Mouse (Mus musculus): Measurements from ENCODE around the gene Sdr42e1. TPM values are rescaled to one million over a fixed set of nuclear protein-coding genes. Genes with fewer than 3 reads are reported as not detected.

The Sdr42e1 gene
- total RNA-seq, 2 experiments from 2014 or later, result 0.25 to 0.40 TPM

DNA sequence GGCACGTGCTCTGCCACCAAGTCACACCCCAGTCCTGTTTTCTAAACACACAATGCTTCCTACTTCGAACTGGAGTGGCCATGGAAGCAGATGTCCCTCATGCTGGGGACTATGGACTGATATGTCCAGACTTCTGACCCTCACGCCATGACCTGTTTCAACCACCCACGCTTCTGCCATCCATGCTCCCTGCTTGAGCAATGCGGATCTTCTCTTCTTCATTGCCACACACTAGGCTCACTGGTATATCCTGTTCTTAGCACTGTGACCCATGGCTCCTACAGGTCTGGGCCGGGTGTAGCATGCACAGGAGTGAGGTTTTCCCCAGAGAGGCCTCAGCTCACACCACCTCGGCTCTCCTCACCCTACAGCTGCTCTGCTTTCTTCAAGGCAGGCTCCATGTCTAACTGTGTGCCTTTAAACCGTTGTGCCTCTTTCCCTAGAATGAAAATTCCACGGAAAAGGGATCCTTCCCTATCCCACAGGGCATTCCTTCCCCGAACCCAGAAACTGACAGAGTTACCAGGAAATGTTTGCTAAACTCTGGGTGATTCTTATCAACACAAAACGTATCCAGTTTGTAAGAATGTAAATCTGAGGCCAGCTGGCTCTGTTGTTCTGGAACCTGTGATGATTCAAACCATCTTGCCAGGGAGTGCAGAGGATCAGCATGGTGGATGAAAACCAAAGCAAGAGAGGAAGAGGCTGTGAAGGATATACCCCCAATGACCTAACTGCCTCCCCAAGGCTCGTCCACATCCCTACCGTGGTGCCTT is 6.0 kb downstream of the Sdr42e1 start:
- DNase-seq (ENCODE audit: low spot score), result no peak

DNA sequence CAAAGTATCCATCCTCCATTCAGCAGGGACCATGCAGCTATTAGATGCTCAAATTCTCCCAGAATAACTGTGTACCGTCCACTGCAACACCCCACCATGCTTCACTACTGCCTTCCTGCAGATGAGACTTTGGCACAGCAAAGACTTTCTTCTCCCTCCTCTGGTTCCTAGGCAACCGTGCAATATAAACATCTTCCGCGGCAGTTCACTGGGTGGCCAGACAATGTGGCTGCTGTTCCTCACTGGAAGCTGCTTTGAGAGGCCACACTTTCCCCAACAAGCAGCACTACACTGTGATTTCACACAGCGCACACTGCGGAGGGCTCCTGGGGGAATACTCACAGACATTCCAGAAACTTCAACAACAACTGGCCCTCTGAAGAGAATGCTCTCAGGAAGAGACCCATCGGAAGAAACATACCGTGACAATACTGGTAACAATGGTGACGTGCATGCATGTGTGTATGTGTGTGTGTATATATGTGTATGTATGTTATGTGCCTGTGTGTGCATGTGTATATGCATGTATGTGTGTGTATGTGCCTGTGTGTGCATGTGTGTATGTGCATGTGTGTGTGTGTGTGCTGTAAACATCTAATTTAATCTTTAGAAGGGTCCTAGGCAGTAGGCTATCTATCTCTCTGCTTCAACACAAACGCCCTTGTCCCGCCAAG is 13.0 kb downstream of the Sdr42e1 start:
- no peak for DNase-seq (ENCODE audit: low spot score)

DNA sequence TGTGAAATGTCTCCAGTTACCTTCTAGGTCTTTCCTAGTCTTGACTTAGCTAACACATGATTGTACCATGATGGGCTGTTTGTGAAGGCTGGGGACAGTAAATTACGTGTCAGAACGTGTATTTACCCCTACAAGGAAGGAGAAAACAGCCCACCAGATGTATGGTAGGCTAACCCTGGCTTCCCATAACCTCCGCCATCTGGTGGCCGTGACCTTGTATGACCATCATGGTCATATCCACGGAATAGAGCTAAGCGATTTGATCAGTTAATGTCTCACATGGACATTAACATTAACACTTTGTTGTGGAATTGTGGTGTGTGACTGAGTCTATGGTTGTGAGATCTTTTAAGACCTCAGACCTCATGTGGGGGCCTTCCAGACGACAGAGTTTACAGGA is 14.5 kb downstream of the Sdr42e1 start:
- no peak for DNase-seq (ENCODE audit: low spot score)

DNA sequence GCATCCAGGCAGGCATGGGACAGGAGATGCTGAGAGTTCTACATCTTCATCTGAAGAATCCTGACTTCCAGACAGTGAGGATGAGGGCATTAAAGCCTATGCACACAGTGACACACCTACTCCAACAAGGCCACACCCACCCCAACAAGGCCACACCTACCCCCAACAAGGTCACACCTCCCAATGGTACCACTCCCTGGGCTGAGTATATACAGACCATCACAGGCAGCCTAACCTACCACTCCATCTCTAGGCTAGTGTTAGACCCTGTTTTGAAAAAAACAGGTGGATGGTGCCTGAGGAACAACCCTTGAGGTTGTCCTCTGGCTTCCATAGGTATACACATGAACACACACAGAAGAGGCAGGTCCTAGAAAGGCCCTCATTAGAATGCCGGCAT is 21.2 kb downstream of the Sdr42e1 start:
- DNase-seq (ENCODE audit: low spot score), result no peak

DNA sequence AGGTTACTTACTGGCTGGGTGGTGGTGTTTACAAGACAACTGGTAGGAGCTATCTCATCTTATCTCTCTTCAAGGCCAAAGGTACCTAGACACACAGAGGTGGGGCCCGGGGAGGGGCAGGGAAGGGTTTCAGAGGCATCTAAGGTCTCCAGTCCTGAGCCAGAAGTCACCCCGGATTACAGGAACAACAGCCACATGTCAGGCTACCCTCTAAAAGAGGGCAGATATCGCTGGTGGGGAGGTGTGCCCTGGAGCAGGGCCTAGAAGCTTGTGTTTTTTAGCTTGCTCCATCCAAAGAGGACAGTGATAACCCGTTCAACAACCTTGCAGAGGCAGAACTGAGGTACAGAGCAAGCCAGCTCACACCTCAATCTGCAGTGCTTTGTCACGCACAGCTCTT is 27.0 kb downstream of the Sdr42e1 start:
- DNase-seq (ENCODE audit: low spot score), result no peak

DNA sequence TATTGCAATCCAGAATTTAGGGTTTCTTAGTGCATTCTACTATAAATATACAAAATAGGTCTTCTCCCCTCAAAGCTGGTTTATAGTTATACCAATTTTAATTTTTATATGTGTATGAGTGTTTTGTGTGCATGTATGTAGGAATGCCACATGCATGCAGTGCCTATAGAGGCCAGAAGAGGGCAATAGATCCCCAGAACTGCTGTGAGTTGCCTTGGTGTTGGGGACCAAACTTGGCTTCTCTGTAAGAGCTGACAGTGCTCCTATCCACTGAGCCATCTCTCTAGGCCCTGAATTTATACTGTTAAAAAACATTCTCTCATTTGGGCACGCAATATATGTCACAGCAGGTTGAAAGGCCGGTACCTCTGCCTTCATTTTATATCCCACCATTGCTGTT is 27.5 kb downstream of the Sdr42e1 start:
- no peak for DNase-seq (ENCODE audit: low spot score)

DNA sequence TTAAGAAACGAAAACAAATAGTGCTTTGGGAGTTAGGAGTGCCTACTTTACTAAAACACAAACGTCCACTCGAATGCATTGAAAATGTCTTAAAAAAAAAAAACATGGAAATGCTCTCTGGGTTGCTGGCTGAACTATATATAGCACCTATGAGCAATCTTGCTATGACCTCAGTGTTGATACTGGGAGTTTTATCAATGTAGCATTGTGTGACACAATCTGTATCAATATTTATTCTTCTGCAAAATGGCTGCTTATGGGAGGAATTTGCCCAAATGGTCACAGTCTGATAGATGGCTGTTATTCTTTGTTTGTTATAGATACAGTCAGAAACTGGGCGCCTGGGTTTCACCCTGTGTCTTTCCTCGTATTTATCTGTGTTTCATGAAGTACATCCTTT is 28.0 kb downstream of the Sdr42e1 start:
- no peak for DNase-seq (ENCODE audit: low spot score)

DNA sequence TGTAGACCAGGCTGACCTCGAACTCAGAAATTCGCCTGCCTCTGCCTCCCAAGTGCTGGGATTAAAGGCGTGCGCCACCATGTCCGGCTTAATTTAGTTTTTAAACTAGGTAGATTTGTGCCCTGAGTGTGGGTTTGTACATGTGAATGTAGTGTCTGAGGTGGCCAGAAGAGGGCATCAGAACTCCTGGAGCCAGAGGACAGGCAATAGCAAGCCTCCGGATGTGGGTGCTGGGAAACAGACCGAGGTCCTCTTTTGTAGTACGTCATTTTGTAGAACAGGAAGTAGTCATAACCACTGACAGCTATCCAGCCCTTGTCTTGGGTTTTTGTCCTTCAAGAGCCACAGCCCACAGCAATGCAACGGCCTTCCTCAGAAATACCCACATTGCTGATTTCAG is 33.9 kb downstream of the Sdr42e1 start:
- DNase-seq (ENCODE audit: low spot score), result no peak

DNA sequence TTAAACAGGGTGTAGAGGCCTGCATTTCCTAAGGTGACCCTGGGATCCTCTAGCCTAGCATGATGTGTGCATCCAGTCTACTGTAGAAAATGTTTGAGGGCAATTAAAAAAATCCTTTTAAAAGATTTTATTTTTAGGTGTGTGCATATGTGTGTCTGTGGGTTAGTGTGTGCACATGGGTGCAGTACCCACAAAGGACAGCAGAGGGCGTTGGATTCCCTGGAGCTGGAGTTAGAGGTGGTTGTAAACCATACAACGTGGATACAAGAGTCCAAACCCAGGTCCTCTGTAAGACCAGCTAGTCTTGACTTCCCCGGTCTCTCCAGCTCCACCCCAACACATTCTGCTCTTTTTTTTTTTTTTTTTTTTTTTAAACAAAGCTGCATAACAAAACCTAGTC is 36.0 kb downstream of the Sdr42e1 start:
- no peak for DNase-seq (ENCODE audit: low spot score)

DNA sequence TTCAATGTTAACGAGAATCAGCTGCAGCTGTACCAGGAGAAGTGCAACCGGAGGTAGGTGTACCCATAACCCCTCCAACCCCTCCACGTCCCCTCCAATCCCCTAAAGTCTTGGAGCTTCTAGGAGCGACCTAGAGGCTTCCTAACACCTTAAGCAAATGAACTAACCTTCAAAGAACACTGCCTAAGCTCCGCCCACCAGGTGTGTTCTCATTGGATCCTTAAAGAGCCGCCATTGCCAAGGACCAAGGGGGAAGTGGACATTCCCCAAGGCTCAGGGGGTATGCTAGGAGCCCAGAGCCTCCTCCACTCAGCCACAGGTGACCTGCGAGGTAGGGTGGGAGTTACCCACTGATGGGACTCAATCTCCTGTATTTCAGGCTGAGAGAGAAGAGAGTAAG is 39.1 kb downstream of the Sdr42e1 start:
- no peak for DNase-seq (ENCODE audit: low spot score)

DNA sequence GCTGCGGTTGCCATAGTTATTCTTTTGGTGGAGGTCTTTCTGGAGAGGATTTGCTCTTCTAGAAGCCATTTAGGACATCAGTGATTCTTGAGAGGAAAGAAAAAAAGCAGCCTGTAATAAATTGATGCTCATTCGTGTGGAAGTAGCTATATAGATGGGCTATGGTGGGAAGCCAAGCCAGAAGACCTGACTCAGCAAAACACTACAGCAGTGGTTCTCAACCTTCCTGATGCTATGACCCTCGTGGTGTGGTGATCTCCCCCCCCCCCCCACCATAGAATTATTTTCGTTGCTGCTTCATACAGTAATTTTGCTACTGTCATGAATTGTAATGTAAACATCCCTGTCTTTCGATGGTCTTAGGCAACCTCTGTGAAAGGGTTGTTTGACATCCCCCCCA is 41.0 kb downstream of the Sdr42e1 start:
- no peak for DNase-seq (ENCODE audit: low spot score)

DNA sequence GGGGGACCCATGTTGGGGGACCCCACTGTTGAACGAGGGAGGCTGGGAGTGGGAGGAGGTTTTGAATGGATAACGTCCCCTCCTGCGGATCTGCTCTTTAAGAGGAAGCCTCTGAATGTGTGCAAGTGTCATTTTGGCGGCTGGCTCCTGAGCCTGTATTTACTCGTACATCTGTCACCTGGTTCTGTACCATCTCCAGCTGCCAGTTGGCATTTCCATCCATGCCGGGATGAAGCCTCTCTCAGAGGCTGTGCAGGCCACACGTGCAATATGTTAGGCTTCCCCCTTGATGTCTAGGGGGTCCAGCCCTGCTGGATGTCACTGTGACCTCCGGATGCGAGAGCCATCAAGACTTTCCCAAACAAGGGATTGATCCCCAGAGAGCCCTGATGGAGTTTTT is 46.4 kb downstream of the Sdr42e1 start:
- no peak for DNase-seq (ENCODE audit: low spot score)

DNA sequence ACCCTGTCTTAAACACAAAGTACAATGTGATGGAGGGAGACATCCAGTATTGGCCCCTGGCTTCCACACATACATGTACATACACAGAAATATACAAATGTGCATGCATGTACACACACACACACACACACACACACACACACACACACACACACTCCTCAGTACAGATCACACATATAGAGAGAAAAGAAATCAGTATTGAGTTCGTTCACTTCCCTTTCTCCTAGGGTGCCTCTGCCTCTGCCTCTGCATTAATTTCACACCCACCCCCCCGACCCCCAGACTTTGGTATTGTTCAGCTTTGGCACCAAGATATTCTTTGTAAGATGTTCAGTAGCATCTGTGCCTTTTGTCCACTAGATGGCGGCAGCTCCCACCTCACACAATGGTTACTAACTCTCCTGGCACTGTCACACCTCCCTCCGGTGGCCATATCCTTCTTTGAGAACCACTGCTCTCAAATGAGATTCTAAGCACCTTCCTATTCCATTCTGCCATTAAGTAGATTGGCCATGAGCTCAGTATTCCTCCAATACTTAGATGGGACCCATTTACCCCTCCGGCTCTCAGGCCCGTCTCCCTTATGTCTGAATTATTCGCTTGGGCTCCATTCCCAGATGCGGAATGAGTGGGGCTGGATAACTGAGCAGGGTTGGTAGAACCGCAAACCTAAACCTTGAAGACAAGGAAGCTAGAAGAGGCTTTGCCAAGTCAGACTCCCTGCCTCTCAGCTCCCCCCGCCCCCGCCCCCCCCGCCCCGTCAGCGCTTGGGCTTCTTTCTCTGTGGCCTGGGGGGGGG is 47.2 kb downstream of the Sdr42e1 start:
- DNase-seq (ENCODE audit: low spot score), result no peak

DNA sequence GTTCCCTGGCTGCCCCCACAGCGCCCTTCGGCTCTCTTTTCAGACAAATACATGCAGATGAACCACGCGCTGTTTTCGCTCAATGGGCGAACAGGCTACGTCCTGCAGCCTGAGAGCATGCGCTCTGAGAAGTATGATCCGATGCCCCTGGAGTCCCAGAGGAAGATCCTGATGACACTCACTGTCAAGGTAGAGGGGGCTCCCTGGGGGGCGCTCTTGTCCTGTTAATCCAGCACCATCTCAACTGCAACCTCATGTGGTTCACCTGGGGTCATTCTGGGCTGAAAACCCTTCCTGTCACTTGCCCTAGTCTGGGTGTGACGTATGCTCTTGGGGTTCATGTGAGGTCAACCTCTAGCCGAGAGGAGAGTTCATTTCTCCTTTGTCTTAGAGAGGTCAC is 60.6 kb downstream of the Sdr42e1 start:
- no peak for DNase-seq (ENCODE audit: low spot score)

Other genes starting within 250 kb of the Sdr42e1 start
- under 1 TPM; 0.53 to 0.93 TPM for gene Plcg2, start 175.4 kb downstream of the Sdr42e1 start, total RNA-seq (2021)
- not detected for gene Hsd17b2, start 28.2 kb upstream of the Sdr42e1 start, total RNA-seq (2021)
- 1 to 10 TPM; 4.2 to 5.4 TPM for gene Mphosph6, start 128.3 kb upstream of the Sdr42e1 start, total RNA-seq (2021)